Mouse (Mus musculus): ENCODE measurements around the gene Crybb3.

Crybb3 gene

GRCm38 (mm10) chr5:113049876-113050275, 31.5 kb downstream of the Crybb3 start:
- DNase-seq (ENCODE audit: low read depth, low spot score), result no peak

- DNase-seq (ENCODE audit: low read depth, low spot score), result no peak
These were observed 35.7 kb downstream of the Crybb3 start for GRCm38 (mm10) chr5:113045511-113046273.

GRCm38 (mm10) chr5:113043531-113043930, 37.9 kb downstream of the Crybb3 start:
- no peak for DNase-seq (ENCODE audit: low read depth, low spot score)

GRCm38 (mm10) chr5:113041567-113042071, 39.8 kb downstream of the Crybb3 start:
- DNase-seq (ENCODE audit: low read depth, low spot score), result no peak

- no peak for DNase-seq (ENCODE audit: low read depth, low spot score)
These were observed 40.6 kb downstream of the Crybb3 start for GRCm38 (mm10) chr5:113040776-113041175.

GRCm38 (mm10) chr5:113038601-113039000, 42.8 kb downstream of the Crybb3 start:
- DNase-seq (ENCODE audit: low read depth, low spot score), result peak; percentile 81

- DNase-seq (ENCODE audit: low read depth, low spot score), result peak; percentile 21
These were observed 46.0 kb downstream of the Crybb3 start for GRCm38 (mm10) chr5:113035094-113036047.

GRCm38 (mm10) chr5:113031201-113031754, 50.1 kb downstream of the Crybb3 start:
- DNase-seq (ENCODE audit: low read depth, low spot score), result no peak

GRCm38 (mm10) chr5:113030082-113030481, 51.3 kb downstream of the Crybb3 start:
- DNase-seq (ENCODE audit: low read depth, low spot score), result no peak

- no peak for DNase-seq (ENCODE audit: low read depth, low spot score)
These were observed 54.7 kb downstream of the Crybb3 start for GRCm38 (mm10) chr5:113026706-113027105.

All from ES-CJ7 (cell line).